Mouse (Mus musculus): ENCODE measurements around the gene Papss2. TPM values are rescaled to one million over a fixed set of nuclear protein-coding genes. Genes with fewer than 3 reads are reported as not detected.
"Not testable (repeated sequence)": the region's sequence is repeated elsewhere in the genome, so short reads cannot be mapped to it uniquely, and the experiment has no call there.

Gene Papss2
- total RNA-seq, 4 experiments from 2014 or later, result 13.5 to 18.9 (median 15.5) TPM

- no peak for DNase-seq
Measured at GRCm38 (mm10) chr19:32641995-32642394, 46.4 kb downstream of the Papss2 start.

- no peak for DNase-seq
Measured at GRCm38 (mm10) chr19:32643642-32644041, 48.1 kb downstream of the Papss2 start.

- no peak for DNase-seq
Measured at GRCm38 (mm10) chr19:32645939-32646338, 50.3 kb downstream of the Papss2 start.

- DNase-seq, result no peak
Measured at GRCm38 (mm10) chr19:32646382-32646781, 50.8 kb downstream of the Papss2 start.

- DNase-seq, result no peak
Measured at GRCm38 (mm10) chr19:32648019-32648571, 52.5 kb downstream of the Papss2 start.

- no peak for DNase-seq
Measured at GRCm38 (mm10) chr19:32651046-32651445, 55.5 kb downstream of the Papss2 start.

- no peak for DNase-seq
Measured at GRCm38 (mm10) chr19:32653122-32653521, 57.5 kb downstream of the Papss2 start.

GRCm38 (mm10) chr19:32653630-32654362 is 58.2 kb downstream of the Papss2 start:
- no peak for DNase-seq

- no peak for DNase-seq
Measured at GRCm38 (mm10) chr19:32659346-32659745, 63.8 kb downstream of the Papss2 start.

GRCm38 (mm10) chr19:32662936-32663335 is 67.3 kb downstream of the Papss2 start:
- DNase-seq, result no peak

GRCm38 (mm10) chr19:32665243-32665642 is 69.7 kb downstream of the Papss2 start:
- DNase-seq, result no peak

- DNase-seq, result not testable (repeated sequence)
Measured at GRCm38 (mm10) chr19:32667830-32668229, 72.2 kb downstream of the Papss2 start.

- no peak for DNase-seq
Measured at GRCm38 (mm10) chr19:32675766-32676165, 80.2 kb downstream of the Papss2 start.

GRCm38 (mm10) chr19:32680894-32681293 is 85.3 kb downstream of the Papss2 start:
- no peak for DNase-seq

- no peak for DNase-seq
Measured at GRCm38 (mm10) chr19:32683081-32683480, 87.5 kb downstream of the Papss2 start.

- DNase-seq, result no peak
Measured at GRCm38 (mm10) chr19:32687721-32688120, 92.1 kb downstream of the Papss2 start.

- not testable (repeated sequence) for DNase-seq
Measured at GRCm38 (mm10) chr19:32688227-32688626, 92.6 kb downstream of the Papss2 start.

- no peak for DNase-seq
Measured at GRCm38 (mm10) chr19:32689724-32690123, 94.1 kb downstream of the Papss2 start.

GRCm38 (mm10) chr19:32696674-32697073 is 101.1 kb downstream of the Papss2 start:
- no peak for DNase-seq

- DNase-seq, result no peak
Measured at GRCm38 (mm10) chr19:32702191-32702590, 106.6 kb downstream of the Papss2 start.

GRCm38 (mm10) chr19:32708996-32709395 is 113.4 kb downstream of the Papss2 start:
- no peak for DNase-seq

- no peak for DNase-seq
Measured at GRCm38 (mm10) chr19:32710288-32710687, 114.7 kb downstream of the Papss2 start.

GRCm38 (mm10) chr19:32711761-32712541 is 116.4 kb downstream of the Papss2 start:
- peak; percentile 85 for DNase-seq

Data from adrenal gland, adult 8-10 months (tissue).